Mouse (Mus musculus) hindbrain, embryonic 16.5 days (tissue): ENCODE measurements around the gene Ms4a4c. TPM values are rescaled to one million over a fixed set of nuclear protein-coding genes. Genes with fewer than 3 reads are reported as not detected.
"Not testable (repeated sequence)": the region's sequence is repeated elsewhere in the genome, so short reads cannot be mapped to it uniquely, and the experiment has no call there.

Experiments used
- ATAC-seq: fragments of 200-750 bp; cut with Nextera tagmentation; 2 replicates; pipeline ENCODE4 v1.8.0; 2017; ENCODE audit warnings: moderate TSS enrichment, moderate library complexity
- H3K27ac ChIP-seq: fragments of 300-500 bp; sonication (generic); 2 replicates; pipeline ENCODE4 v1.5.1; 2014; ENCODE audit warnings: low read depth, mild to moderate bottlenecking, control low read depth, low read length, moderate library complexity
- H3K27me3 ChIP-seq: fragments of 300-500 bp; sonication (generic); replicated peaks from 2 replicates; pipeline ENCODE4 v1.6.1; 2014; ENCODE audit warnings: low read length; ENCODE audit not compliant: control insufficient read depth, insufficient read depth
- H3K36me3 ChIP-seq: fragments of 300-500 bp; sonication (generic); 2 replicates; pipeline ENCODE4 v1.6.1; 2014; ENCODE audit warnings: mild to moderate bottlenecking, low read length, moderate library complexity, mixed read lengths; ENCODE audit not compliant: control insufficient read depth, insufficient read depth
- H3K4me1 ChIP-seq: fragments of 300-500 bp; sonication (generic); 2 replicates; pipeline ENCODE4 v1.6.1; 2014; ENCODE audit warnings: low read depth, low read length; ENCODE audit not compliant: control insufficient read depth, insufficient read depth
- H3K4me2 ChIP-seq: fragments of 300-500 bp; sonication (generic); 2 replicates; pipeline ENCODE4 v1.6.1; 2014; ENCODE audit warnings: mild to moderate bottlenecking, low read length, control low read depth, moderate library complexity
- H3K4me3 ChIP-seq: fragments of 300-500 bp; sonication (generic); 2 replicates; pipeline ENCODE4 v1.5.1; 2014; ENCODE audit warnings: mild to moderate bottlenecking, low read length, control low read depth, moderate library complexity
- H3K9ac ChIP-seq: fragments of 300-500 bp; sonication (generic); 2 replicates; pipeline ENCODE4 v1.6.1; 2014; ENCODE audit warnings: low read depth, mild to moderate bottlenecking, control low read depth, low read length, moderate library complexity
- H3K9me3 ChIP-seq: fragments of 300-500 bp; sonication (generic); 2 replicates; pipeline ENCODE4 v1.6.1; 2014; ENCODE audit warnings: mild to moderate bottlenecking, low read length, moderate library complexity; ENCODE audit not compliant: control insufficient read depth
- WGBS: fragments of 180-500 bp; shearing (Covaris S2); extraction: QIAGEN DNeasy Blood & Tissue Kit; methylation state at CpG from one replicate; pipeline ENCODE4 v1.1.7; 2014; 5-methylcytosine and 5-hydroxymethylcytosine counted together
- polyA plus RNA-seq: library from polyadenylated mRNA; unstranded; fragments of >200 nt; fragmentation: Nextera tagmentation; extraction: Ambion mirVana; gene quantifications from 2 replicates; pipeline ENCODE4 v1.2.1, GENCODE M21; 2015

Ms4a4c gene
- polyA plus RNA-seq, 1 experiment from 2014 or later = 0.53 TPM

- no peaks in the 10 kb centered on the region for H3K36me3 ChIP-seq
- no peak overlapping the region for H3K4me2 ChIP-seq
- H3K4me1 ChIP-seq = no peaks in the 10 kb centered on the region
- H3K27ac ChIP-seq = no peak overlapping the region
- 79% methylated on average over 2 of the region's 2 CpGs for whole genome bisulfite sequencing
- no peaks in the 10 kb centered on the region for H3K27me3 ChIP-seq
- H3K4me3 ChIP-seq = no peak overlapping the region
- no peak for ATAC-seq
- H3K9me3 ChIP-seq = no peaks in the 10 kb centered on the region
- H3K9ac ChIP-seq = no peak overlapping the region
Observed at GRCm38 (mm10) chr19:11388949-11389348, 15.6 kb upstream of the Ms4a4c start.

GRCm38 (mm10) chr19:11395769-11396168 lies 8.8 kb upstream of the Ms4a4c start:
- Histone ChIP-seq H3K36me3 (no peaks in the 10 kb centered on the region), H3K27ac (no peak overlapping the region), H3K4me2 (no peak overlapping the region), H3K4me3 (no peak overlapping the region), H3K4me1 (no peaks in the 10 kb centered on the region), H3K9ac (no peak overlapping the region), H3K9me3 (no peaks in the 10 kb centered on the region), H3K27me3 (no peaks in the 10 kb centered on the region)
- ATAC-seq = no peak

- no peak overlapping the region for H3K27ac ChIP-seq
- no peaks in the 10 kb centered on the region for H3K36me3 ChIP-seq
- H3K9me3 ChIP-seq = no peaks in the 10 kb centered on the region
- no peaks in the 10 kb centered on the region for H3K27me3 ChIP-seq
- no peak overlapping the region for H3K4me2 ChIP-seq
- no peaks in the 10 kb centered on the region for H3K4me1 ChIP-seq
- H3K4me3 ChIP-seq = no peak overlapping the region
- no peak overlapping the region for H3K9ac ChIP-seq
- ATAC-seq = no peak
Observed at GRCm38 (mm10) chr19:11407428-11407827, 2.9 kb downstream of the Ms4a4c start.

GRCm38 (mm10) chr19:11408591-11408990 lies 4.0 kb downstream of the Ms4a4c start:
- Histone ChIP-seq H3K36me3 (no peaks in the 10 kb centered on the region), H3K4me3 (no peak overlapping the region), H3K4me2 (no peak overlapping the region), H3K9me3 (no peaks in the 10 kb centered on the region), H3K4me1 (no peaks in the 10 kb centered on the region), H3K9ac (no peak overlapping the region), H3K27me3 (no peaks in the 10 kb centered on the region), H3K27ac (no peak overlapping the region)
- 94% methylated on average over 1 of the region's 1 CpGs for WGBS
- no peak for ATAC-seq

GRCm38 (mm10) chr19:11411640-11412039 lies 7.1 kb downstream of the Ms4a4c start:
- H3K9me3 ChIP-seq = no peaks in the 10 kb centered on the region

GRCm38 (mm10) chr19:11414084-11414483 lies 9.5 kb downstream of the Ms4a4c start:
- Histone ChIP-seq H3K9ac (no peak overlapping the region), H3K27ac (no peak overlapping the region), H3K4me2 (no peak overlapping the region), H3K9me3 (no peaks in the 10 kb centered on the region), H3K4me1 (no peaks in the 10 kb centered on the region), H3K27me3 (no peaks in the 10 kb centered on the region), H3K36me3 (no peaks in the 10 kb centered on the region), H3K4me3 (no peak overlapping the region)
- 96% methylated on average over 1 of the region's 1 CpGs for WGBS
- no peak for ATAC-seq

More at GRCm38 (mm10) chr19:11411640-11412039, 7.1 kb downstream of the Ms4a4c start:
- WGBS = 86% methylated on average over 1 of the region's 1 CpGs
- ATAC-seq = no peak
- Histone ChIP-seq H3K4me2 (no peak overlapping the region), H3K4me3 (no peak overlapping the region), H3K27me3 (no peaks in the 10 kb centered on the region), H3K9ac (no peak overlapping the region), H3K36me3 (no peaks in the 10 kb centered on the region), H3K27ac (no peak overlapping the region), H3K4me1 (no peaks in the 10 kb centered on the region)

- H3K4me1 ChIP-seq = no peaks in the 10 kb centered on the region
- no peak overlapping the region for H3K4me2 ChIP-seq
- no peak overlapping the region for H3K4me3 ChIP-seq
- no peak for ATAC-seq
- H3K36me3 ChIP-seq = no peaks in the 10 kb centered on the region
- WGBS = 80% methylated on average over 3 of the region's 3 CpGs
- no peak overlapping the region for H3K27ac ChIP-seq
- H3K9ac ChIP-seq = no peak overlapping the region
- no peaks in the 10 kb centered on the region for H3K9me3 ChIP-seq
- H3K27me3 ChIP-seq = no peaks in the 10 kb centered on the region
Observed at GRCm38 (mm10) chr19:11415581-11415980, 11.0 kb downstream of the Ms4a4c start.

- H3K4me2 ChIP-seq, H3K27ac ChIP-seq, H3K4me1 ChIP-seq, H3K4me3 ChIP-seq, H3K36me3 ChIP-seq, H3K9ac ChIP-seq, H3K27me3 ChIP-seq, H3K9me3 ChIP-seq, ATAC-seq: not testable (repeated sequence)
- WGBS = 76% methylated on average over 1 of the region's 3 CpGs
Observed at GRCm38 (mm10) chr19:11418865-11419264, 14.3 kb downstream of the Ms4a4c start.

GRCm38 (mm10) chr19:11431209-11431608 lies 26.6 kb downstream of the Ms4a4c start:
- H3K27ac ChIP-seq, H3K4me1 ChIP-seq, H3K9me3 ChIP-seq, H3K27me3 ChIP-seq, H3K36me3 ChIP-seq, H3K4me3 ChIP-seq, H3K9ac ChIP-seq, ATAC-seq, H3K4me2 ChIP-seq: not testable (repeated sequence)
- 82% methylated on average over 1 of the region's 1 CpGs for WGBS
